Mouse (Mus musculus): Measurements from ENCODE around the gene Npb. TPM values are rescaled to one million over a fixed set of nuclear protein-coding genes. Genes with fewer than 3 reads are reported as not detected.

The Npb gene
- polyA plus RNA-seq, 1 experiment: not detected

DNA sequence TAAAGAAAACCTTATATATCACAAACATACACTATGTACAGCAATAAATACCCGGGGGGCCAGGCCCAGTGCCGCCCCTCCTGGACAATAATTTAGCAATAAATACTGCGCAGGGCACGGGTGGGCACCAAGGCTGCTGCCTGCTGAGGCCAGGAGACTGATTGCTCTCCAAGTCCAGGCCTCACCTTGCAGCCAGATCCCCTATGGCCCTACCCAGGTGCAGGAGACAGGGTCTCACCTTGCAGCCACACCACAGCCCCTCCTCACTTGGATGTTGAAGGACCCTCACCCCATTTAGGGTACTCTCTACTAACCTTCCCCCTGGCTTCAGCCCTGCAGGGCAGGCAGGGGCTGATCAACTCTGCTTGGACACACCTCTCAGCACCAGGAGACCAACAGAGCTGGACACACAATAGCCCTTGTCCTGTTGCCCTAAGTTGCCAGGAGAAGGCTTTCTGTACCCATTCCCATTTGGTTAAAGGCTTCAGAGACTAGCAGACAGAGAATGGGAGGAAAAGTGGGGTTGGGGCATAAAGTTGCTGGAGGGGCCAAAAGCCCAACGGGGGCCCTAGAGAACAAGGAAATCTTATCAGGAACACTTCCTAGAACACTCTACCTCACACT is 17.0 kb downstream of the Npb start, which contains the start of gene Sirt7:
TSS of gene Sirt7 (minus strand) at position 89 of the 624 bp plus-strand sequence.
- TF ChIP-seq CTCF (IDR thresholded peaks at IDR 0.05; ENCODE audit: low read depth, low read length) (no peak), POLR2A (IDR thresholded peaks at IDR 0.05; ENCODE audit: insufficient read depth, low read length) (no peak)
- Histone ChIP-seq H3K9me3 (replicated peaks; ENCODE audit: control insufficient read depth, insufficient read depth, low read length, poor library complexity, severe bottlenecking) (no peaks in the 10 kb centered on the region), H3K27me3 (ENCODE audit: control insufficient read depth, insufficient read depth, low read length, poor library complexity, severe bottlenecking) (no peaks in the 10 kb centered on the region), H3K4me3 (ENCODE audit: low read depth, low read length) (peak within 1 kb of the TSS; percentile 72), H3K4me1 (ENCODE audit: control insufficient read depth, insufficient read depth, low read length) (no peaks in the 10 kb centered on the region), H3K27ac (ENCODE audit: insufficient read depth, low read length) (peak within 1 kb of the TSS; percentile 4; the same call in 1 of the 2 replicates), H3K36me3 (ENCODE audit: control insufficient read depth, insufficient read depth, low read length, poor library complexity, severe bottlenecking) (peaks cover 8% of the 10 kb centered on the region; the same call in 1 of the 2 replicates), H3K9ac (ENCODE audit: low read depth, poor library complexity, severe bottlenecking) (peak within 1 kb of the TSS; percentile 62)

DNA sequence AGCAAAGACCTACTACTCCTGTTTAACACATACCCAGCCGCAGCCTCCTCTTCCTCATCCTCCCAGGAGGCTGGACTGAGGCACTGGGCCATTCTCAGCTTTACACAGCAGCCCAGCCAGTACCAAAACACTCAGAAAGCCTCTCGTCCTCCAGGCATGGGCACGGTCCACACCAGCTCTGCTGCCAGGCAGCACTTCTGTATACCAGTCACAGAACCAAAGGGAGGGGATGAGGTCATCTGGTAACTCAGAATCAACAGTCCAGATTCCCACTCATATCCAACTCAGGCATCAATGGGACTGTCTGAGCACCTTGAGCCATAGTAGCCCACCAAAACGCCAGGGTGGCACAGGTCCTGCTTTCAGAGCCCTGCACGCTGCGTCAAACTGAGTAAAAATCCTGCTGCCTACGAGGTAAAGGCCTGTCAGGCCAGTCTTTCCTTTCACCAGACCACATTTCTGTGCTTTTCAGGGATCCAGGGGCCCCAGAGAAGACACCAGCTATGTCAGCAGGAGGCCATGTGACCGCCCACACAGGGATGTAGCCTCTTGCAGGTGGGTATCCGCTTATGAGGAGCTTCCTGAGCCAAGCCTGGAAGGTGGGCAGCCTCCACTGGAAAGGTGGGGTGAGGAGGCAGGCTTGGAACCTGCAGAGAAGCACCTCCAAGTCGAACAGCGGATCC is 18.6 kb downstream of the Npb start:
- TF ChIP-seq EP300 (IDR thresholded peaks at IDR 0.05; ENCODE audit: insufficient read depth, low read depth, low read length) (no peak), CTCF (IDR thresholded peaks at IDR 0.05; ENCODE audit: low read depth, low read length) (no peak), POLR2A (IDR thresholded peaks at IDR 0.05; ENCODE audit: insufficient read depth, low read length) (no peak)
- Histone ChIP-seq H3K9me3 (replicated peaks; ENCODE audit: control insufficient read depth, insufficient read depth, low read length, poor library complexity, severe bottlenecking) (no peaks in the 10 kb centered on the region), H3K27me3 (ENCODE audit: control insufficient read depth, insufficient read depth, low read length, poor library complexity, severe bottlenecking) (no peaks in the 10 kb centered on the region), H3K9ac (ENCODE audit: low read depth, poor library complexity, severe bottlenecking) (no peak overlapping the region), H3K4me3 (ENCODE audit: low read depth, low read length) (no peak overlapping the region), H3K36me3 (ENCODE audit: control insufficient read depth, insufficient read depth, low read length, poor library complexity, severe bottlenecking) (peaks cover 8% of the 10 kb centered on the region; the same call in 1 of the 2 replicates), H3K4me1 (ENCODE audit: control insufficient read depth, insufficient read depth, low read length) (no peaks in the 10 kb centered on the region), H3K27ac (ENCODE audit: insufficient read depth, low read length) (no peak overlapping the region)

DNA sequence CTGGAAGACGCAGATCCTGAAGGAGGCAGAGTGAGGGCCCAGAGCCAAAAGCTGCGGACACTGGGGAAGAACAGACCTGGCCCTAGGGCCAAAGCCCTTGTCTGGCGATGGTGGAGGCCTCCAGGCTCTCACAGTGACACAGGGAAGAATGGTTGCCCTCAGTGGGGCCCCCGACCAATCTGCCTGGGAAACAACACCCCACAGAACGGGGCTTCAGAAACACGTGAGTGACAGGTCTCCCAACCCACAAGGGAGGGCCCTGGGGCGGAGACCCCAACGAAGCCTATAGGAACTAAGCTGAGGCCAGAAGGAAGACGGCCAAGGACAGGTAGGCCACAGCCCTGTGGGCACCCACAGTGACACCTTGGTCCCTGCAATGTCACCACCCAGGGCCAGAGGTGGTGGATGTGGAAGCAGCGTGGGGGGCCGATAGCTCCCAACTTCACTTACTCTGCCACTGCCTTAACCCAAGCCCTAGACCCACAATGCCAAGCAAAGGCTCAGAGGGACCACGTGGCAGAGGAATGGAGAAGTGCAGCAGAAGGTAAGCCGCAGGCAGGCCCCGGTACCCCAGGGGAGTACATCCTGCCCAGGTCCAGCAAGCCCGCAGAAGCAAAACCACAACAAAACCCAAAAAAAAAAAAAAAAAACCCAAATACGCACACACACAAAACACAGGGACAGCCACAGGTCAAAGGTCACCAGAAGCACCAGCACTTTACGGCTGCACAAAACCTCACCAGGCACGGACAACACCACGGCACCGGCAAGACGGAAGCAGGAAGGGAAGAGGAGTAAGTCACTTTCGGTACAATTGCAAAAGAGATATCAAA is 19.4 kb downstream of the Npb start:
- Histone ChIP-seq H3K9me3 (replicated peaks; ENCODE audit: control insufficient read depth, insufficient read depth, low read length, poor library complexity, severe bottlenecking) (no peaks in the 10 kb centered on the region), H3K27ac (ENCODE audit: insufficient read depth, low read length) (no peak overlapping the region), H3K4me1 (ENCODE audit: control insufficient read depth, insufficient read depth, low read length) (no peaks in the 10 kb centered on the region), H3K4me3 (ENCODE audit: low read depth, low read length) (no peak overlapping the region), H3K36me3 (ENCODE audit: control insufficient read depth, insufficient read depth, low read length, poor library complexity, severe bottlenecking) (peaks cover 8% of the 10 kb centered on the region; the same call in 1 of the 2 replicates), H3K27me3 (ENCODE audit: control insufficient read depth, insufficient read depth, low read length, poor library complexity, severe bottlenecking) (no peaks in the 10 kb centered on the region), H3K9ac (ENCODE audit: low read depth, poor library complexity, severe bottlenecking) (no peak overlapping the region)
- no peak for TF ChIP-seq POLR2A (IDR thresholded peaks at IDR 0.05; ENCODE audit: insufficient read depth, low read length)
- TF ChIP-seq CTCF (IDR thresholded peaks at IDR 0.05; ENCODE audit: low read depth, low read length): no peak
- no peak for TF ChIP-seq EP300 (IDR thresholded peaks at IDR 0.05; ENCODE audit: insufficient read depth, low read depth, low read length)

DNA sequence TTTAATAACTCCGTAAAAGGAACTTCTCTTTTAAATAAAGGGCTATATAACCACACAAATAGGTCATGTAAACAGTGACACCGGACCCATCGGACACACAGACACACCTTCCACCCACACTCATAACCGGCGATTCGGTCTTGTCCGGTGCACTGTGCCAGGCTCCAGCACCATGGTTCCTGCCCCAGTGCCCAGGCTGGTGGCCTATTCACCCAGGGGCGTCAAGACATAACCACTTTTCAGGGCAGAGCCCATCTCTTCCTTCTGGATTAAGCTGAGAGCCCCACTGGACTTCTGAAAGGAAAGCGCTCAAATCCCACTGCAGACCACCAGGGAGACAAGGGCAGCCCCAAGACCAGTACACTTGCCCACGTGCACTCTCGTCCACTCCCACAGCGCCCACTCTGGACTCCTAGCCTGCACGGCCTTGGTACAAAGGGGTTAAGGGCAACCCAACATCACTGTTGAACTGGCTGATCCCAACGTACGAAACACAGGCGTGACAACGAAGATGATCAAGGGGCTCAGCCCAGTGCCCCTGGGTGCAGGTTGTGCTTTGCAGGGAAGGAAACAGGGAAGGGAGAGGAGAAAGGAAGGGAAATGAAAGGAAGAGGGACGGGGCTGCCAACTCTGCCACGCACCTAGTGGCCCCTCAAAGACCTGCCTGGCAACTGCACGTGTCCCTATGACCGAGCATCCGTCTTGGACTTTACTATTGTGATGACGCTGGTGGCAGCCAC is 20.5 kb downstream of the Npb start:
- no peaks in the 10 kb centered on the region for H3K4me1 ChIP-seq (ENCODE audit: control insufficient read depth, insufficient read depth, low read length)
- H3K36me3 ChIP-seq (ENCODE audit: control insufficient read depth, insufficient read depth, low read length, poor library complexity, severe bottlenecking): peaks cover 8% of the 10 kb centered on the region; the same call in 1 of the 2 replicates
- no peak overlapping the region for H3K4me3 ChIP-seq (ENCODE audit: low read depth, low read length)
- H3K27ac ChIP-seq (ENCODE audit: insufficient read depth, low read length): no peak overlapping the region
- H3K27me3 ChIP-seq (ENCODE audit: control insufficient read depth, insufficient read depth, low read length, poor library complexity, severe bottlenecking): no peaks in the 10 kb centered on the region
- TF ChIP-seq POLR2A (IDR thresholded peaks at IDR 0.05; ENCODE audit: insufficient read depth, low read length) (no peak), CTCF (IDR thresholded peaks at IDR 0.05; ENCODE audit: low read depth, low read length) (no peak), EP300 (IDR thresholded peaks at IDR 0.05; ENCODE audit: insufficient read depth, low read depth, low read length) (no peak)
- no peak overlapping the region for H3K9ac ChIP-seq (ENCODE audit: low read depth, poor library complexity, severe bottlenecking)
- no peaks in the 10 kb centered on the region for H3K9me3 ChIP-seq (replicated peaks; ENCODE audit: control insufficient read depth, insufficient read depth, low read length, poor library complexity, severe bottlenecking)

DNA sequence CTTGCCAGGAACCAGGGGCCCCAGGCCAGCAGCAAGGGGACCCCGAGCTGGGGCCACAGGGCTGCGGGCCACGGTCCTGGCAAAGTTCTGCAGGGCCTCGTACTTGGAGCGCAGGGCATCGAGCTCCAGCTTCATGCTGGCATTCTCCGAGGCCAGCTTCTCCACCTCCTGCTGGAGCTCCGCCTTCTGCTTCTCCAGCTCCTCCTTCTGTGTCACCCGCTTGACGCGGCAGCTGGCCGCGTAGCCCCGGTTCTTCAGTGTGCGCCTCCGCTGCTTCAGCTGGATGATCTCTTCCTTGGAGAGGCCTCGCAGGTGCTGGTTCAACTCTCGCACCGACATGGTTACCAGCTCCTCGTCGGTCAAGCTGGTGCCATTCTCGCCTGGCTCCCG is 21.1 kb downstream of the Npb start:
- H3K9ac ChIP-seq (ENCODE audit: low read depth, poor library complexity, severe bottlenecking): peak overlapping the region; percentile 99; the same call in 1 of the 2 replicates
- H3K4me1 ChIP-seq (ENCODE audit: control insufficient read depth, insufficient read depth, low read length): no peaks in the 10 kb centered on the region
- peak overlapping the region; percentile 55 for H3K4me3 ChIP-seq (ENCODE audit: low read depth, low read length)
- peak overlapping the region; percentile 77 for H3K27ac ChIP-seq (ENCODE audit: insufficient read depth, low read length)
- no peaks in the 10 kb centered on the region for H3K27me3 ChIP-seq (ENCODE audit: control insufficient read depth, insufficient read depth, low read length, poor library complexity, severe bottlenecking)
- H3K9me3 ChIP-seq (replicated peaks; ENCODE audit: control insufficient read depth, insufficient read depth, low read length, poor library complexity, severe bottlenecking): no peaks in the 10 kb centered on the region
- TF ChIP-seq CTCF (IDR thresholded peaks at IDR 0.05; ENCODE audit: low read depth, low read length) (no peak), EP300 (IDR thresholded peaks at IDR 0.05; ENCODE audit: insufficient read depth, low read depth, low read length) (no peak), POLR2A (IDR thresholded peaks at IDR 0.05; ENCODE audit: insufficient read depth, low read length) (no peak)
- H3K36me3 ChIP-seq (ENCODE audit: control insufficient read depth, insufficient read depth, low read length, poor library complexity, severe bottlenecking): peaks cover 8% of the 10 kb centered on the region; the same call in 1 of the 2 replicates
